Mouse (Mus musculus) intestine, embryonic 15.5 days (tissue): ENCODE data around the gene Pcca. TPM values are rescaled to one million over a fixed set of nuclear protein-coding genes. Genes with fewer than 3 reads are reported as not detected.

Experiments used
- ATAC-seq: fragments of 200-750 bp; cut with Nextera tagmentation; 2 replicates; pipeline ENCODE4 v1.8.0; 2017; ENCODE audit warnings: moderate TSS enrichment, moderate library complexity
- H3K27ac ChIP-seq: fragments of 300-500 bp; sonication (generic); 2 replicates; pipeline ENCODE4 v1.5.1; 2015; ENCODE audit warnings: mild to moderate bottlenecking, inconsistent platforms
- H3K27me3 ChIP-seq: fragments of 300-500 bp; sonication (generic); replicated peaks from 2 replicates; pipeline ENCODE4 v1.6.1; 2015; ENCODE audit warnings: inconsistent platforms
- H3K36me3 ChIP-seq: fragments of 300-500 bp; sonication (generic); 2 replicates; pipeline ENCODE4 v1.6.1; 2015; ENCODE audit warnings: inconsistent platforms
- H3K4me1 ChIP-seq: fragments of 300-500 bp; sonication (generic); replicated peaks from 2 replicates; pipeline ENCODE4 v1.6.1; 2015; ENCODE audit warnings: inconsistent platforms
- H3K4me2 ChIP-seq: fragments of 300-500 bp; sonication (generic); replicated peaks from 2 replicates; pipeline ENCODE4 v1.6.1; 2015; ENCODE audit warnings: mild to moderate bottlenecking, inconsistent platforms
- H3K4me3 ChIP-seq: fragments of 300-500 bp; sonication (generic); replicated peaks from 2 replicates; pipeline ENCODE4 v1.5.1; 2015; ENCODE audit warnings: inconsistent platforms
- H3K9ac ChIP-seq: fragments of 300-500 bp; sonication (generic); 2 replicates; pipeline ENCODE4 v1.6.1; 2015; ENCODE audit warnings: inconsistent platforms
- H3K9me3 ChIP-seq: fragments of 300-500 bp; sonication (generic); 2 replicates; pipeline ENCODE4 v1.6.1; 2016; ENCODE audit warnings: inconsistent platforms
- WGBS: fragments of 180-500 bp; shearing (Covaris S2); methylation state at CpG from one replicate; pipeline ENCODE4 v1.1.7; 2015; 5-methylcytosine and 5-hydroxymethylcytosine counted together
- polyA plus RNA-seq: library from polyadenylated mRNA; unstranded; fragments of >200 nt; fragmentation: Nextera tagmentation; extraction: Ambion mirVana; gene quantifications from 2 replicates; pipeline ENCODE4 v1.2.1, GENCODE M21; 2015

Pcca gene
- polyA plus RNA-seq, 1 experiment from 2014 or later, result 18.9 TPM

DNA sequence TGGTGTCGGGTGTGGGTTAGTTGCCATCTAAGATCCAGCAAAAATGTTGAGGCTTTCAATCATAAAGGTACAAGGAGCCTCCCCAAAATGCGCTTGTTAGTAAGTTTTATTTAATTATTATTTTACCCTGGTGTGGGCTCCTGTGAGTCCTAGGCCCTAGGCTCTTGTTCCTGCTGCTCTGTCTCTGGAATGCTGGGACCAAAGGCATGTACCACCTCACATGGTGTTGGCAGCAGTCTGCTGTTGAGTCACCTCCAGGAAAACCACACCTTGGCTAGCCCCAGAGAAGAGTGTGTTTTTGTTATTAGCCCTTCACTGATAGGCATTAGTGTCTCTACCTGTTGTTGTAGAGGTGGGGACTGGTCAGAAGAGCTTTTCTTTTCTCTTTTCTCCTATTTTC is 83.5 kb downstream of the Pcca start:
- Histone ChIP-seq H3K27ac (no peak overlapping the region), H3K36me3 (no peaks in the 10 kb centered on the region), H3K4me2 (no peak overlapping the region), H3K4me1 (no peaks in the 10 kb centered on the region), H3K27me3 (no peaks in the 10 kb centered on the region), H3K4me3 (no peak overlapping the region), H3K9me3 (no peaks in the 10 kb centered on the region), H3K9ac (no peak overlapping the region)
- no peak for ATAC-seq
- 92% methylated on average over 2 of the region's 2 CpGs for WGBS

DNA sequence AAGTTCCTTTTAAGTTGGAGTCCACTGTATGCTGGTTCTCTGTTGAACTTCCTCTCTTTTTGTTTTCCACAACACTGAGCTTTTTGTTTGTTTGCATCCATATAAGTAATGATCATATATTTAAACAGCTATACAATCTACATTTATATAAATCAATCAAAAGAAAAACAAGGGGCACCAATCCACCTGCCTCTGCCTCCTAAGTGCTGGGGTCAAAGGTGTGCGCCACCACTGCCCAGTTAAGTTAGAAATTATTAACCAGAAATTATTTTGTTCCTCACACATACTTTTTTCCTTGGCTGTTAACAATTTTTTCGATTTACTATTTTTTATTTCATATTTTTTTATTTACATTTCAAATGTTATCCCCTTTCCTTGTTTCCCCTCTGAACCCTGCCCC is 99.3 kb downstream of the Pcca start:
- H3K9ac ChIP-seq, result no peak overlapping the region
- H3K4me2 ChIP-seq, result no peak overlapping the region
- no peak overlapping the region for H3K27ac ChIP-seq
- H3K4me1 ChIP-seq, result no peaks in the 10 kb centered on the region
- WGBS, result 91% methylated on average over 2 of the region's 2 CpGs
- H3K4me3 ChIP-seq, result no peak overlapping the region
- H3K9me3 ChIP-seq, result no peaks in the 10 kb centered on the region
- no peak for ATAC-seq
- H3K36me3 ChIP-seq, result no peaks in the 10 kb centered on the region
- no peaks in the 10 kb centered on the region for H3K27me3 ChIP-seq

DNA sequence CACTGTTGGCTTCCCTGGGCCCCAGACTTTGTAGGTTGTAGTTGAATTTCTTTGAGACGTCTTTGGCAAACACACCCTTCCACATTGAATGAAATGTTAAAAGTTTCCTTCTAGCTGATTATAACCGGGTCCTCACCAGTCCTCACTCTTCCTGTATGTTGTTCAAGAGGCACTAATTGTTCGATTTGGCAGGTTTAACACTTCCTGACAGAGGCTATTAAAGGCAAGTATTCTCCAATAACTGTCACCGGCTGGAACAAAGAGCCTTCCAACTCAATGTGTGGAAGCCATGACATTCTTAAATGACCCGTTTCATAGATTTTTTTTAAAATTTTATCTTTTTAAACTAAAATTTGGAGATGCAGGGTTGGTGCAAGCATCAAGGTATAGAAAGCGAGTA is 102.5 kb downstream of the Pcca start:
- H3K4me1 ChIP-seq, result no peaks in the 10 kb centered on the region
- no peak overlapping the region for H3K4me3 ChIP-seq
- WGBS, result 64% methylated on average over 6 of the region's 6 CpGs
- H3K9me3 ChIP-seq, result no peaks in the 10 kb centered on the region
- H3K27ac ChIP-seq, result no peak overlapping the region
- no peak overlapping the region for H3K9ac ChIP-seq
- H3K36me3 ChIP-seq, result no peaks in the 10 kb centered on the region
- H3K27me3 ChIP-seq, result no peaks in the 10 kb centered on the region
- no peak overlapping the region for H3K4me2 ChIP-seq
- ATAC-seq, result no peak

DNA sequence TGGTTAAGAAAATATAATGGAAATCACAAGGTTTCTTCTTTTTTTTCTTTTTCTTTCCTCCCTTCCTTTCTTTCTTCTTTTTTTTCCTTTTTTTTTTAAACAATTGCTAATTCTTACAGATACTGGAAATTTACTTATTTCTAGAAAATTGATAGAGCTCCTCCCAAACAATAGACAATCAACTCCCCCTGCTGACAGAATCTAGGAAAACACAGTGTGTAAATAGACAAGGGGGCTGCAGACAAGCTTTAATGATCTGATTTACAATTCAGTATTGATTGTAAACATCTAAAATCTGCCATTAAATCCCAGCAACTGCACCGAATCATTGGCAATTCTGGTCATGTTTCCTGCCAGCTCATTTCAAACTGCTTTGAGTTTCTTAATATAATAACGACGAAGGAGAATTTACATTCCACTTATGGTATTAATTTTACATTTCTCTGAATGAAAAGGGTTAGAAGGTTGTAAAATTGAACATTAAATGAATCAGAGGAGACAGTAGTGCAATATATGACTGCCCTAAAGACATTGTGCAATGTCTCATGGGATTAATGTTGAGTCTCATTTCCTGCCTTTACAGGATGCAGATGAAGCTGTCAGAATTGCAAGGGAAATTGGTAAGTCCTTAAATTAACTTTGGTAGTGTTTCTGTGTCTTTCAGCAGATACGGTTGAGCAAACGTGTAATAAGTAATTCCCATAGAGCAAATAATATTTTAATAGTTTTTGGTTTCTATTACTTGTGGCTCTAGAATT is 103.9 kb downstream of the Pcca start:
- Histone ChIP-seq H3K4me1 (no peaks in the 10 kb centered on the region), H3K27me3 (no peaks in the 10 kb centered on the region), H3K9ac (no peak overlapping the region), H3K4me3 (no peak overlapping the region), H3K9me3 (no peaks in the 10 kb centered on the region), H3K36me3 (no peaks in the 10 kb centered on the region), H3K27ac (no peak overlapping the region), H3K4me2 (no peak overlapping the region)
- 68% methylated on average over 5 of the region's 5 CpGs for WGBS
- ATAC-seq, result no peak

DNA sequence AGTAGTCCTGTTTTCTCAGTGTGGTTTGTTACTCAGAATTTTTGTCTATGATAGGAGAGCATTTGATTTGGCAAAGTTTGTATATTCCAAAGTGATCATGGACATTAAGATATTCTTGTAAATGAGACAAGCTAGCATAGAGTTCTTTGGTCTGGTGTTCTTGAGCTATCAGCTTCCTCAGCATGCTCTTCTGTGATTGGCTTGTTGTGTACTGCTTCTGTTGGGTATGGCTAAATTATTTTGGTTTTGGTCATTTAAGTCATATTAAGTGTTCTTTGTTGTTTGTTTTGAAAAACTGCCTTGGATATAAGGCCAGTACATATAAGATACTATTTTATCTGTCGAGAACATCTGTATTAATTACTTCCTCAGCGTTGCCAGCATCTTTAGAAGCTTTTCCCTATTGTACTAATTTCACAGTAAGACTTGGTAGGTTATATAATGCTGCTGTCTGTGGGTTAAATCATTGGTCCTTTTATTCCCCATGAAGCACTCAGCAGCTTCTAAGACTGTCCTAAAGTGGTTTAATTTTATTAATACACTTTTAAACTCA is 105.1 kb downstream of the Pcca start:
- no peak overlapping the region for H3K4me3 ChIP-seq
- no peak overlapping the region for H3K9ac ChIP-seq
- no peaks in the 10 kb centered on the region for H3K36me3 ChIP-seq
- no peaks in the 10 kb centered on the region for H3K27me3 ChIP-seq
- ATAC-seq, result no peak
- WGBS, result 78% methylated on average over 2 of the region's 2 CpGs
- H3K4me2 ChIP-seq, result no peak overlapping the region
- no peaks in the 10 kb centered on the region for H3K4me1 ChIP-seq
- no peak overlapping the region for H3K27ac ChIP-seq
- no peaks in the 10 kb centered on the region for H3K9me3 ChIP-seq

DNA sequence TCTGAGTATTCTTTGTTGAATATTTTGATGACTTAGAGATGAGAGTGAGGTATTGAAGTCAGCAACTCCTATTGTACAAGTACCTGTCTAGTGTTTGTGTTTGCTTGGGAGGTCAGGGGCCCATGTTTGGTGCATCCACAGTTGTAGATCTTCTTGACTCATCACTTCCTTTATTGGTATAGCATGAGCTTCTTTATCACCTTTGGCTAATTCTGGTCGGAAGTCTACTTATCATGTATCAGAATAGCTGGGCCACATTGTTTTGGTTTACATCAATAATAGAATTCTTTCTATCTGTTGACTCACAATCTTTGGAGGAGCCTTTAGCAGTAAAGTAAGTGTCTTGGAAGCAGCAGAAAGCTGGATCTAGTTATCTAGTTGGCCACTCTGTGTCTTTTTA is 108.3 kb downstream of the Pcca start:
- Histone ChIP-seq H3K27me3 (no peaks in the 10 kb centered on the region), H3K9ac (no peak overlapping the region), H3K4me3 (no peak overlapping the region), H3K4me2 (no peak overlapping the region), H3K4me1 (no peaks in the 10 kb centered on the region), H3K9me3 (no peaks in the 10 kb centered on the region), H3K36me3 (no peaks in the 10 kb centered on the region), H3K27ac (no peak overlapping the region)
- no peak for ATAC-seq
- 84% methylated on average over 1 of the region's 1 CpGs for WGBS

DNA sequence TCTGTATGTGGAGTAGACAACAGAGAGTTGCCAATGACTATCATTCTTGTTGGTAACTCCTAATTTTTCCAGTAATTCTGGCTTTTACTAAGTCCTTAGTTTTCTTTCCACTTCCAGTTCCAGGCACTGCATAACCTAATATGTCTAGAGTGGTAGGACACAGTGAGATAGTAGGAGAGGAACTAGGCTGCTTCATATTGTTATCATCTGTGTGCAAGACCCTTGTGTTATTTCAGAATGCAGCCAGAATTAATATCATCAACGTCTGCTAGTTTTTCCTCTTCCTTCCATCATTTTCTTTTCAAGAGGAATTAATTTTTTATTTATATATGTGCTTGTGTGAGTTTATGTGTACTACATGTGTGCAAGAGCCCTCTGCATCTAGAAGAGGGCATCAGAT is 114.1 kb downstream of the Pcca start:
- H3K27me3 ChIP-seq, result no peaks in the 10 kb centered on the region
- no peak overlapping the region for H3K4me3 ChIP-seq
- H3K27ac ChIP-seq, result no peak overlapping the region
- H3K9ac ChIP-seq, result no peak overlapping the region
- no peaks in the 10 kb centered on the region for H3K36me3 ChIP-seq
- no peaks in the 10 kb centered on the region for H3K9me3 ChIP-seq
- H3K4me2 ChIP-seq, result no peak overlapping the region
- WGBS, result 70% methylated on average over 1 of the region's 1 CpGs
- H3K4me1 ChIP-seq, result no peaks in the 10 kb centered on the region
- no peak for ATAC-seq

DNA sequence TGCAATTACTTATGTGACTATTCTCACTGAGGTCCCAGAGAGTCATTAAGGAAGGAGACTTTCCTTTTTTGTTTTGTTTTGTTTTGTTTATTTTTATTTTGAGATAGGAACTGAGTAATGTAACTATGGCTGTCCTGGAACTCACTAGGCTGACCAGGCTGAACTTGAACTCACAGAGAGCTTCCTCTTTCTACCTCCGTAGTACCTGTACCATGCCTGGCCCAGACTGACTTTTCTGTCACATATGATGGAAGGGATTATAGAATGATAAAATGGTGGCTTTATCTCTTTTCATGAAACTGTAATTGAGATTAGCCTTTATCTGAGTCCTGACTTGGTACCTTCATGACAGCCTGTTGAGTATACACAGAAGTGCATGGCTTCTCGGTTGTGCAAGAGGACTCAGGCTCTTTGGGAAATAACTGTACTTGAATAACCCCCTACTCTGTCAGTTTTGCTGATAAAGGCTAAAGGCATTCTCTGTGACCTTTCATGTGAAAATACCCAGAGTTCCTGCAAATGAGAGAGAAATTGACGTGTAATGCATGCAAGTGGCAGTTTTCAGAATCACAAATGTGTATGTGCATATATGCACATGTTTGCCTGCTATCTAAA is 115.3 kb downstream of the Pcca start:
- no peak overlapping the region for H3K27ac ChIP-seq
- no peaks in the 10 kb centered on the region for H3K36me3 ChIP-seq
- H3K9ac ChIP-seq, result no peak overlapping the region
- H3K4me3 ChIP-seq, result no peak overlapping the region
- 70% methylated on average over 3 of the region's 3 CpGs for WGBS
- H3K27me3 ChIP-seq, result no peaks in the 10 kb centered on the region
- no peak overlapping the region for H3K4me2 ChIP-seq
- H3K4me1 ChIP-seq, result no peaks in the 10 kb centered on the region
- no peaks in the 10 kb centered on the region for H3K9me3 ChIP-seq
- ATAC-seq, result no peak

DNA sequence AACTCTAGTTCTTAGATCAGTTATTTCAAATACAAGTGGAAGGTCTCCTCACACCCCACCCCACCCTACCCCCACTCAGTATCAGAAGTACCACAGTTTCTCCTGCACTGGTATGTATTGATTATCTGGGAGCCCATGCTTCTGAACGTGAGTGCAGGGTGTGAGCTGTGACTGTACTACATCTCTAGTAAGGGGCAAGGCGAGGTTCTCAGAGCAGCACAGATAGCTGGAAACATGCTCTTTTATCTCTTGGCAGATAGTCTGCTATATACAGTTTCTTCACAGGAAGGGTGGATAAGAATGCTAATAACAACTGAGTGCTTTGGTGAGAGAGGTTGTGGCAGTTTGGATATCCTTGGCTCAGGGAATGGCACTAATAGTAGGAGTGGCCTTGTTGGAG is 117.6 kb downstream of the Pcca start:
- H3K4me1 ChIP-seq, result no peaks in the 10 kb centered on the region
- H3K27ac ChIP-seq, result no peak overlapping the region
- H3K36me3 ChIP-seq, result no peaks in the 10 kb centered on the region
- no peaks in the 10 kb centered on the region for H3K27me3 ChIP-seq
- no peak overlapping the region for H3K4me2 ChIP-seq
- H3K9ac ChIP-seq, result no peak overlapping the region
- H3K9me3 ChIP-seq, result no peaks in the 10 kb centered on the region
- no peak overlapping the region for H3K4me3 ChIP-seq
- WGBS, result 74% methylated on average over 2 of the region's 2 CpGs
- ATAC-seq, result no peak

DNA sequence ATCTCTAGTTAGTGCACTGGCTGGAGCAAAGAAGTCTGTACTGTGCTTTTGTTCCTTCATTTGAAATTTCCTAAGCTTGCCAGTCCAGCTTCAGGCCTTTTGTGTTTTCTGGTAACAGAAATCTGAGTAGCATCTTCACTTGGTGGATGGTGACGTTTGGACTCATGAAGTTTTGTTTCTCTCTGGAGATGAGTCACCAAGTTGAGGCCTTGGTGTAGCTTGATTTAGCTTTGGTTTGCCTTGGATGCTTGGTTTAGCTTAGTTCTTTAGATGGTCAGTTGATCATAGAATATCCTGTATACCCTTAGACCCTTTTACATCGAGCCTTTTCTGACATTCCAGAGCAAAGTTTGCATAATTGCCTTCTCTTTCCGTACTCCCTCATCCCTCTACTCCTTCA is 141.5 kb downstream of the Pcca start:
- Histone ChIP-seq H3K4me1 (no peaks in the 10 kb centered on the region), H3K36me3 (no peaks in the 10 kb centered on the region), H3K4me2 (no peak overlapping the region), H3K4me3 (no peak overlapping the region), H3K27me3 (no peaks in the 10 kb centered on the region), H3K9me3 (no peaks in the 10 kb centered on the region), H3K9ac (no peak overlapping the region), H3K27ac (no peak overlapping the region)
- WGBS, result 82% methylated on average over 3 of the region's 3 CpGs
- no peak for ATAC-seq

DNA sequence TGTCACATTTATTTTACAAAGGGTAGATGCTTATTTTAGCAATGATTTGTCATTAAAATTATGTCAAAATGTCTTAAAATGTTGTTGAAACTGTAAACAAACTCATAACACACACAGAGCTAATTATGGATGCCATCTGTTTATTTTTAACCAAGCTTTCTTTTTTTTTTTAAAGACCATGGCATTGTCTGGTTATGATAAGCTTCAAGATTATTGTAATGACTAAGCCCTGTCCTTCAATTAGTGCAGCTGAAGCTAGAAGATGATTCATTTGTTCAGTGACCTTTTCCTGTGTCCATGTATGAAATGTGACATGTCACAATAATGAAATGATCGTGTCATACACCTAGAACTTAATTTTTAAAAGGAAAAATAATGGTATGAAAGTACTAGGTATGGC is 149.5 kb downstream of the Pcca start:
- Histone ChIP-seq H3K4me2 (no peak overlapping the region), H3K4me3 (no peak overlapping the region), H3K27me3 (no peaks in the 10 kb centered on the region), H3K4me1 (no peaks in the 10 kb centered on the region), H3K9ac (no peak overlapping the region), H3K27ac (no peak overlapping the region), H3K9me3 (no peaks in the 10 kb centered on the region), H3K36me3 (no peaks in the 10 kb centered on the region)
- ATAC-seq, result no peak
- 81% methylated on average over 1 of the region's 1 CpGs for WGBS

DNA sequence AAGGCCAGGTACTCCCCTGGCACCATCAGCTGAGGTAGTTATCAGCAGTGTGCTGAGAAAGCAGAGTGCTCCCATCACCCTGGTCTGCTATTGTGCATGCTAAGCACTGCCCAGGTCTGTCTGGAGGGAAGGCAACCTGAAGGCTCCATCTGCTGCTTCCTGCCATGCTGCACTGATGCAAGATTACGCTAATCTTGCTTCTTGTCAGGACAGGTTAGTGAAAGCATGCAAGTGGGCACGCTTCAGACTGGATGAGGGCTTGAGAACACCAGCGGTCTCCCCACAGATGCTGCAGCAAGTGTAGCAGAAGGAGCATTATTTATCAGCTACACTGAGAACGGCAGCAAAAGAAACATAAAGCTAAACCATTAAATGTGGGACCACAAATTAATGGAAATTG is 150.1 kb downstream of the Pcca start:
- no peak for ATAC-seq
- WGBS, result 80% methylated on average over 4 of the region's 4 CpGs
- no peak overlapping the region for H3K4me2 ChIP-seq
- no peak overlapping the region for H3K9ac ChIP-seq
- H3K4me1 ChIP-seq, result no peaks in the 10 kb centered on the region
- H3K4me3 ChIP-seq, result no peak overlapping the region
- H3K27me3 ChIP-seq, result no peaks in the 10 kb centered on the region
- H3K27ac ChIP-seq, result no peak overlapping the region
- H3K36me3 ChIP-seq, result no peaks in the 10 kb centered on the region
- H3K9me3 ChIP-seq, result no peaks in the 10 kb centered on the region

DNA sequence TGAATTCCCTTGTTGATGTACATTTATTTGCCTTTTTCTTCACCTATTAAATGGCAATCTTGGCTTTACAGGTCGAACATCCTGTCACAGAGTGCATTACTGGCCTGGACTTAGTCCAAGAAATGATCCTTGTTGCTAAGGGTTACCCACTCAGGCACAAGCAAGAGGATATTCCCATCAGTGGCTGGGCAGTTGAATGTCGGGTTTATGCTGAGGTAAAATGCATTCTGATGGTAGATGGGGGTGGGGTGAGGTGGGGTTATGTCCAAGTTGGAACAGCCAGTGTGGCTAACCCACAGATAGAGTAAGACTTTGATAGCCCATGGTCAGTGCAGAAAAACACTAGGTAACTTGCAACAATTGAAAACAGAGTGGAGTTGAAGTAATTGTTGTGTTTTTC is 150.7 kb downstream of the Pcca start:
- no peak for ATAC-seq
- 35% methylated on average over 2 of the region's 2 CpGs for WGBS

More for the DNA sequence above, 150.7 kb downstream of the Pcca start:
- no peak overlapping the region for H3K4me3 ChIP-seq
- H3K9me3 ChIP-seq, result no peaks in the 10 kb centered on the region
- H3K9ac ChIP-seq, result no peak overlapping the region
- H3K4me2 ChIP-seq, result no peak overlapping the region
- H3K36me3 ChIP-seq, result no peaks in the 10 kb centered on the region
- H3K27ac ChIP-seq, result no peak overlapping the region
- H3K27me3 ChIP-seq, result no peaks in the 10 kb centered on the region
- H3K4me1 ChIP-seq, result no peaks in the 10 kb centered on the region
